Mouse (Mus musculus) monocyte, adult 2 months (primary cell): ENCODE data around the gene Tmem132d.
"Not testable (repeated sequence)": the region's sequence is repeated elsewhere in the genome, so short reads cannot be mapped to it uniquely, and the experiment has no call there.

ENCODE experiments used
- DNase-seq, 2 experiments: peaks; one replicate each; pipeline ENCODE4 v3.0.0; 2022; ENCODE audit warnings: low spot score in 2 of 2, low read depth in 1 of 2

The Tmem132d gene

GRCm38 (mm10) chr5:127942171-127942570, 490.7 kb downstream of the Tmem132d start:
- DNase-seq = not testable (repeated sequence)

- no peak for DNase-seq
Observed at GRCm38 (mm10) chr5:127937914-127938313, 495.0 kb downstream of the Tmem132d start.

GRCm38 (mm10) chr5:127929687-127930086, 503.2 kb downstream of the Tmem132d start:
- DNase-seq = no peak

GRCm38 (mm10) chr5:127926686-127927085, 506.2 kb downstream of the Tmem132d start:
- DNase-seq = no peak

GRCm38 (mm10) chr5:127924106-127924505, 508.8 kb downstream of the Tmem132d start:
- no peak for DNase-seq

- no peak for DNase-seq
Observed at GRCm38 (mm10) chr5:127919171-127919570, 513.7 kb downstream of the Tmem132d start.

- DNase-seq = no peak
Observed at GRCm38 (mm10) chr5:127918376-127918775, 514.5 kb downstream of the Tmem132d start.

- DNase-seq = no peak
Observed at GRCm38 (mm10) chr5:127914157-127914556, 518.7 kb downstream of the Tmem132d start.

GRCm38 (mm10) chr5:127911603-127912002, 521.3 kb downstream of the Tmem132d start:
- no peak for DNase-seq

- no peak for DNase-seq
Observed at GRCm38 (mm10) chr5:127910356-127910755, 522.5 kb downstream of the Tmem132d start.

- DNase-seq = no peak
Observed at GRCm38 (mm10) chr5:127895176-127895575, 537.7 kb downstream of the Tmem132d start.

GRCm38 (mm10) chr5:127885566-127886505, 547.0 kb downstream of the Tmem132d start:
- no peak for DNase-seq

- DNase-seq = no peak
Observed at GRCm38 (mm10) chr5:127883021-127883420, 549.9 kb downstream of the Tmem132d start.

- no peak for DNase-seq
Observed at GRCm38 (mm10) chr5:127874461-127874860, 558.4 kb downstream of the Tmem132d start.

- no peak for DNase-seq
Observed at GRCm38 (mm10) chr5:127865157-127865556, 567.7 kb downstream of the Tmem132d start.

- DNase-seq = no peak
Observed at GRCm38 (mm10) chr5:127859719-127860118, 573.2 kb downstream of the Tmem132d start.

- no peak for DNase-seq
Observed at GRCm38 (mm10) chr5:127852305-127852704, 580.6 kb downstream of the Tmem132d start.

- no peak for DNase-seq
Observed at GRCm38 (mm10) chr5:127831791-127832190, 601.1 kb downstream of the Tmem132d start.

GRCm38 (mm10) chr5:127830831-127831230, 602.0 kb downstream of the Tmem132d start:
- DNase-seq = no peak

GRCm38 (mm10) chr5:127828756-127829155, 604.1 kb downstream of the Tmem132d start:
- DNase-seq = no peak

- DNase-seq = no peak
Observed at GRCm38 (mm10) chr5:127821960-127822359, 610.9 kb downstream of the Tmem132d start.

- DNase-seq = no peak
Observed at GRCm38 (mm10) chr5:127815292-127815691, 617.6 kb downstream of the Tmem132d start.

GRCm38 (mm10) chr5:127807419-127807818, 625.5 kb downstream of the Tmem132d start:
- no peak for DNase-seq
